Mouse (Mus musculus) lung, postnatal 25 days (tissue): ENCODE data around the gene Six2.

Experiments used
- DNase-seq: peaks from one replicate; pipeline ENCODE4 v3.0.0; 2022; ENCODE audit warnings: low spot score

The Six2 gene

GRCm38 (mm10) chr17:85661521-85661920, 26.6 kb downstream of the Six2 start:
- no peak for DNase-seq

GRCm38 (mm10) chr17:85660016-85660415, 28.1 kb downstream of the Six2 start:
- no peak for DNase-seq

- no peak for DNase-seq
These were observed 42.1 kb downstream of the Six2 start for GRCm38 (mm10) chr17:85645718-85646665.

GRCm38 (mm10) chr17:85645312-85645711, 42.8 kb downstream of the Six2 start:
- no peak for DNase-seq

GRCm38 (mm10) chr17:85637876-85638275, 50.2 kb downstream of the Six2 start:
- no peak for DNase-seq
